Mouse (Mus musculus) CD8-positive naive resting alpha-beta T cell, adult 57 days (primary cell): ENCODE data around the gene Mpped1. TPM values are rescaled to one million over a fixed set of nuclear protein-coding genes. Genes with fewer than 3 reads are reported as not detected.

Experiments used
- total RNA-seq: library from RNA; stranded (reverse); gene quantifications from one replicate; pipeline ENCODE4 v1.2.4, GENCODE M21; 2023

Mpped1 gene
- not detected for total RNA-seq

GRCm38 (mm10) chr15:83779387-83779786 is at the start of gene Mpped1:
Mpped1 (plus strand) TSS chr15:83779467.

Other genes with a start within 250 kb of the Mpped1 start
- 99.1 TPM for gene Tspo, start 215.9 kb upstream of the Mpped1 start, total RNA-seq
- 17.3 TPM for gene Mcat, start 215.7 kb upstream of the Mpped1 start, total RNA-seq
- gene Ttll12, start 184.3 kb upstream of the Mpped1 start, total RNA-seq: 21.9 TPM
- not detected for gene Scube1, start 54.4 kb upstream of the Mpped1 start, total RNA-seq